Mouse (Mus musculus) adipocyte (in vitro differentiated cells): Measurements from ENCODE around the gene Slc24a3.

Experiments used
- DNase-seq: peaks from one replicate; pipeline ENCODE4 v3.0.0-alpha.2; 2016; ENCODE audit warnings: low spot score

The Slc24a3 gene

GRCm38 (mm10) chr2:145167664-145168360, at the start of gene Slc24a3:
Slc24a3 (plus strand) TSS chr2:145167754.
- no peak for DNase-seq

GRCm38 (mm10) chr2:145117762-145118161, 49.8 kb upstream of the Slc24a3 start:
- no peak for DNase-seq

GRCm38 (mm10) chr2:145127747-145128146, 39.8 kb upstream of the Slc24a3 start:
- DNase-seq, result no peak

DNA sequence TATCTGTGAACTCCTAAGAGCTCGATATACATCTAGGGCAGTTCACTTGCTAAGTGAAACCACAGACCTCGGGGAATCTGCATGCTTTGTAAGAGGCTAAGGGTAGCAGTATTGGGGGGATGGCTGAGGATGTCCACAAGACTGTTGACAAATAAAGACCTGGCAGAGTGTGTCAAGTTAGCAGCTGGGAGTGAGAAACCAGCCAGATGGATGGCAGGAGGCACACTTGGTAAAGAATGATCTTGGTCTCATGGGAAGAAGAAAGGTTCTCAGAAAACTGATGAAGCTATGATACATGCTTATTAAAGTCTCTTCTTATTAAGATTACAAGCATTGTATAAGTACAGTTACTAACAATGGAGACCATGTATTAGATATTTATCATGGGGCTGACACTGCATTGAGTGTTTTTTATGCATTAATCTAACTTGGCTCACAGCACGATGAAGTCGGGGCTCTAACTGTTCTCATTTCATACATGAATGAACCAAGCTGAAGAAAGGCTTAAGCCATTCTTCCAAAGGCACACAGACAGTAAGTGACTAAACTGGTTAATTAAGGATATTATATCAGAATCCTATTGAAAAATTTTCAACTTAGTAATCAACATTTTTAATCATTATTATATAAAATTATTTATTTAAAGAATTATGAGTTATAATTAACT, 30.8 kb upstream of the Slc24a3 start:
- DNase-seq, result no peak

GRCm38 (mm10) chr2:145150407-145150806, 17.1 kb upstream of the Slc24a3 start:
- no peak for DNase-seq

DNA sequence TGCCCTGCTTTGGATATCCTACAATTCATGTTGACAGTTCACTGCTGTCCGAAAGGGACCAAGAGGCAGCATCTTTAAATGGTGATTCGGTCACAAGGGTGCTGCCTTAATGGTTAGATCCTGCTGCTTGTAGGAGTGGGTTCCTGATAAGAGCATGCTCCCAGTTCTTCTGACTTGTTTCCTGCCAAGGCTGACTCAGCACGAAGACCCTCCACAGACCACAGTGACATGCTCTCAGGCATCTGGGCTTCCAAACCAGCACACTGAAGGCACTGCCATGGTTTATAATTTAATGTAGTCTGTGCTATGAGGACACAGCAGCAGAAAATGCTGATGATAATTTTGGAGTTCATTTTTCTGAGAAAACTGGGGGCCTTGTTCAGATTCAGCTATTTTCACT, 16.7 kb upstream of the Slc24a3 start:
- DNase-seq, result no peak

DNA sequence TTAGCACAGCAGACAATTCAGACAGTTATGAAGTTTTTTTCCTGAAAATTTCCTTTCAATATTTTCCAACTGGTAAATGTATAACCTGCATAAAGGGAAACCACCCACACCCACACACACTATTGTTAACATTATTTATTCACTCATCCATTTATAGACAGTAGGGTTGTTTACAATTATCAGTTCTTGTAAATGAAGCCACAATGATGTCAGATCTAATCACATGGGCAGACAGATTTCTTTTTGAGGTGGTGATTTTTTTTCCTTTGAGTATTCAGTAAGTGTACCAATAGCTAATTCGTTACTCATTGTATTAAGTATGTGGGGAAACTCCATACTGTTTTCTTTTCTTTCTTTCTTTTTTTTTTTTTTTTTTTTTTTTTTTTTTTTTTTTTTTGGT, 15.3 kb upstream of the Slc24a3 start:
- DNase-seq, result no peak

GRCm38 (mm10) chr2:145158972-145159371, 8.6 kb upstream of the Slc24a3 start:
- DNase-seq, result no peak

DNA sequence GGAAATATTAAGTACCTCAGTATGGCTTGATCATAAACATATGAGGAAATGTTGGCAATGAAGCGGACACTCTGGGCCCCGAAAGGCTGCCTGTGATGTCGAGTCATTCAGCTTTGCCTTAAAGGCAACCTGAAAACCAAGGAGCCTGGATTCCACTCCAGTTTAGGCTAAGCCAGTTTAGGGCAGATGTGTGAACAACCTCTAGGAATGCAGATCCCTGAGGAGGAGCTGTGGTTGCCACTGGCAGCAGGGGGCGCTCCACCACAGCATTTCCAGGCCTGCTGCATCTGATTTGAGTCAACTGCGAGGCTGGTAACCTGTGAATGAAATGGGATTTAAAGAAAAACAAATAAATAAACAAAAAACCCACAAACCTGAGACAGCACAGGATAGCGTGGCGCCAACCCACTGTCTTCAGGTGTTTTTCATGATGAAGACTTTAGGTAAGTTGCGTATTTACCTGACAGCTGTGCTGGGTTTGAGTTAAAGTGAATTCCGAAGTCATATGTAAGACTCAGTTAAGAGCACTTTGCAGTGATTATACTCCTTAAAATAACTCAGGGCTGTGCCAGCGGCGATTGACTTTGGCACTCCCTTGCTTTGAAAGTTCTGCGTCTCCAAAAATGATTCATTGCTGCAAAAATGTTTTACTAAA, 6.4 kb upstream of the Slc24a3 start:
- peak; percentile 83 for DNase-seq

GRCm38 (mm10) chr2:145164086-145164485, 3.5 kb upstream of the Slc24a3 start:
- DNase-seq, result no peak

GRCm38 (mm10) chr2:145164562-145164961, 3.0 kb upstream of the Slc24a3 start:
- no peak for DNase-seq

DNA sequence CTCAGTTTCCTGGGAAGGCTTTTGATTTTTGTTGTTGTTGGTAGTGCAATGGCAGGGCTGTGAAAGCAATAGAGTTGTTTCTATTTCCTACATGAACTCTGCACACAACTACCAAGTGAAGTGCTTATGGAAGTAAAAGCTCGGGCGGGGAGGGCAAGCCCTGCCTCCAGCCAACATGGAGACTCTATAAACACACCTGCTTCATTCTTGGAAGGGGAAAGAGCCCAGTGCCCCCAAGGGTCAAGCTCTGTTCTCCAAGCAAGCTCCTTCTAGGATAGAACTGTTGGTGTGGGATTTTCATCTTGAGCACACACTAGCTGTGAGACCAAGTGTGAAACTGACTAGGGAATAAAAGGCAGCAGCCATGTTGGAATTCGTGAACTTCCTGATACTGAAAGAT, 2.5 kb upstream of the Slc24a3 start:
- no peak for DNase-seq

DNA sequence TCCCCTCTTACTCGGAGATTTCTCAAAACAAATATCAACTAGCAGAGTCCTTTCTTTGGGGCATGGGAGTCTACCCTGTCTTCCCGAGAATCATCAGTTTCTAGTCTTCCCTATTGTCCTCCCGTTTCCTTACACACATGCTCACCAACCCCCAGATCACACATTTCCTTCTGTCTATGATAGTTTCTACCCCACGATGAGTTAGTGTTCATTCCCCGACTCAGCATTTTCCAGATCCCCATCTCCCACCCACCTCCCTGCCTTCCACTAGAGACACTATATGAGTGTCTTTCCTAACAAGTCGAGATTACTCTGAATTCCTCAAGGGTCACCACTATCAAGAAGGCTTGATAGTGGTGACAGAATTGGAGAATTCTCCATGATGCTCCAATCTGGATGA, 1.7 kb upstream of the Slc24a3 start:
- no peak for DNase-seq

DNA sequence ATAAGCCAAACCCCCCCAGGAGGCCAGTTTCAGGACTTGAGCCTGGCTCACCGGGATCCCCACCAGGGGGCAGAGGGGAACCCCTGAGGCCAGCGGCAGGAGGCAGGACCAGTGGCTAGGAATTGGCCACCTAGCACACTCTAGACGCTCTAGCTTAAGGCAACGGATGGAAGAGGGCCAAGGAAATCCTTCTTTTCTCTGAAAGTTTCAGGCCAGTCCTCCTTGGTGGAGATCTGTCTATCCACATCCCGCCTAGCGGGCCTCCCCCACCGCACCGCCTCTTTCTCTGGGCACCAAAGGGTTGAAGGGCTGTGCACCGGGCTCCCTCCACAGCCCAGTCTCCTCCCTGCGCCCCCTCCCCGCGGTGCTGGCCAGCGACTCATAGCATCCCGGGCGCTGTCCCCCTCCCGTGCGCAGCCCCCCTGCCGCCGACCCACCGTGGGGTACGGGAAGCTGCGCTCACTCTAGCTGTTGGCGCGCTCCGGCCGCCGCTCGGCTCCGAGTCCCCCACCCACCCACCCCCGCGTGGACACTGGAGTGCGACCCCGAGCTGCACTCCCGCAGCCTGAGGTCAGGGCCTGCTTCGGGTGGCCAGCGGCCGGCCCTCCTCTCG, 397 bp upstream of the Slc24a3 start:
- no peak for DNase-seq

DNA sequence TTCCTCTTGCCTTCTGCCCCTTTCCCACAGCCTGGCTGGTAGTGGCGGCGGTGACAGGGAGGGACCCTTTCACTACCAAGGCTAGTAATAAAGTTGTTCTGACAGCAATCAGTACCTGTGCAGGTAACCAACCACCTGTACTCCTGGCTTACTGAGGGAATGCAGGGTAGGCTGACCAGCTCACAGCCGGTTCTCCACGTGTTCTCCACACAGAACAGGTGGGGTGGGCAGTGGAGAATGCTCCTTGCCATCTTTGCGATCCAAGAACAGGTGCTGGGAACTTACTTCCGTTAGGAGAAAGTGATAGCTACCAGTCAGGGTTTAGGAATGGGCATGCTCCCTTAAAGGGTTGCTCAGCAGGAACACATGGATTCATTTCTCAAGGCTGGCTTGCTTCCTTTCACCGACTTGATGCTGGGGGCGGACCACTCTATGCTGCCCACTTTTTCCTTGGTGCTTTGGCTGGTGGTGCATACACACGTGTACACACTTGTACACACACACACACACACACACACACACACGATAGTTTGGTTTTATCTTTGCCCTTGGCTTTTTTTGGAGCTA, 934 bp downstream of the Slc24a3 start:
- no peak for DNase-seq

GRCm38 (mm10) chr2:145172978-145173655, 5.6 kb downstream of the Slc24a3 start:
- peak; percentile 73 for DNase-seq

DNA sequence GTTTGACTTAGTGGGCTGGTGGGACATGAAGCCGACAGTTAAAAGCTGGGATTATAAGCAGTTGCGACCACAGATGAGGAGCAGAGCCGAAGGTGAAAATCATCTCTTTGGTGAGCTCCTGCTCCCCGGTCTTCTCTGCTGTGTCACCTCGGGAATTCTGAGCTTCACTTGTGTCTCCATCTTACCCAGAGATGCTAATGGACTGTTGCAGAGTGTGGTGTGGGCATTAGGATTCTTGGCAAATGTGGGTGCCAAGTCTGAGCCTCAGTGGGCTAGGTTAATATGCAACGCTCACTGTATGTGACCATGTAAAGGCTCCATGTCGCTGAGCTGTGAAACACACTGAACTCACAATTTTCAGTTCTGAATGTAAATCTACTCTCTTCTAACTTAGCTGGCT, 7.5 kb downstream of the Slc24a3 start:
- DNase-seq, result no peak

DNA sequence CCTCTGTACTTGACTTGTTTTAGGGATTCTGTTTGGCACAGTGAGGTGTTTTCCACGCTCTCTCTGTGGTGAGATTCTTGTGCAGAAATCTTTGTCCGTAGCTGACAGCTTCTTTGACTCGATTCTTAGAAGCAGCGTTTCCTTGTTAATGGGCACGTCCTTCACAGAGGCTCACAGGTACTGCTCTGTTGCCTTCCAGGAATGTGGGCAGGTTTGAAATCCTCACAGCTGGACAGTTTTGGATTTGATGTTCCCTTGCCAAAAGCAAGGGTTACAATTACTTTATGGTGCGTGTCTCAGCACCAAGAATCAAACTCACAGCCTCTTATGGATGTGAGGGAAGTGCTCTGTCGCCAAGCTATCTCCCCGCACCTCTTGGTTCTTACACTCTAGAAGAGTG, 14.9 kb downstream of the Slc24a3 start:
- DNase-seq, result no peak

GRCm38 (mm10) chr2:145188828-145189227, 21.3 kb downstream of the Slc24a3 start:
- no peak for DNase-seq

GRCm38 (mm10) chr2:145196043-145196442, 28.5 kb downstream of the Slc24a3 start:
- no peak for DNase-seq

GRCm38 (mm10) chr2:145196501-145197042, 29.0 kb downstream of the Slc24a3 start:
- DNase-seq, result no peak

- DNase-seq, result no peak
Measured at GRCm38 (mm10) chr2:145197076-145197475, 29.5 kb downstream of the Slc24a3 start.
